Mouse (Mus musculus): Measurements from ENCODE around the gene Zfp446. TPM values are rescaled to one million over a fixed set of nuclear protein-coding genes. Genes with fewer than 3 reads are reported as not detected.
A peak's percentile ranks its signal among the peaks of the same experiment; 100 is the strongest.

Zfp446 gene
- polyA plus RNA-seq, 1 experiment from 2014 or later, result 16.4 TPM

GRCm38 (mm10) chr7:13032541-13032940 is 54.9 kb downstream of the Zfp446 start:
- Histone ChIP-seq H3K9me3 (no peaks in the 10 kb centered on the region), H3K27ac (no peak overlapping the region), H3K4me2 (no peak overlapping the region), H3K27me3 (replicated peaks) (no peaks in the 10 kb centered on the region), H3K4me1 (peaks cover 42% of the 10 kb centered on the region), H3K36me3 (replicated peaks) (peaks cover 65% of the 10 kb centered on the region), H3K4me3 (no peak overlapping the region), H3K9ac (no peak overlapping the region)
- no peak for ATAC-seq (replicated peaks)
- 87% methylated on average over 7 of the region's 7 CpGs for WGBS

GRCm38 (mm10) chr7:13033451-13034147 is 56.0 kb downstream of the Zfp446 start:
- Histone ChIP-seq H3K9ac (peak overlapping the region; percentile 85), H3K4me3 (peak overlapping the region; percentile 62), H3K27me3 (replicated peaks) (no peaks in the 10 kb centered on the region), H3K27ac (peak overlapping the region; percentile 95), H3K4me2 (peak overlapping the region; percentile 73), H3K4me1 (peaks cover 43% of the 10 kb centered on the region), H3K36me3 (replicated peaks) (peaks cover 55% of the 10 kb centered on the region), H3K9me3 (no peaks in the 10 kb centered on the region)
- 47% methylated on average over 13 of the region's 13 CpGs for WGBS
- no peak for ATAC-seq (replicated peaks)

GRCm38 (mm10) chr7:13034148-13034977 is 56.7 kb downstream of the Zfp446 start, which contains the start of gene Chmp2a:
Gene Chmp2a (minus strand): TSS chr7:13034807.
- peak; percentile 81 for ATAC-seq (replicated peaks)
- Histone ChIP-seq H3K27me3 (replicated peaks) (no peaks in the 10 kb centered on the region), H3K9me3 (no peaks in the 10 kb centered on the region), H3K27ac (peak within 1 kb of the TSS; percentile 95), H3K4me3 (peak within 1 kb of the TSS; percentile 62), H3K4me1 (peaks cover 51% of the 10 kb centered on the region), H3K9ac (peak within 1 kb of the TSS; percentile 85), H3K36me3 (replicated peaks) (peaks cover 47% of the 10 kb centered on the region), H3K4me2 (peak within 1 kb of the TSS; percentile 73)
- under 1% methylated on average over 45 of the region's 45 CpGs for WGBS

Other genes with a start within 250 kb of the Zfp446 start
- gene Vmn2r56, start 242.8 kb upstream of the Zfp446 start, polyA plus RNA-seq (2015; fragmentation: Nextera tagmentation; extraction: Ambion mirVana), result not detected in 2 replicates
- 35.3 and 35.4 TPM in 2 replicates for gene Zscan18, start 174.2 kb upstream of the Zfp446 start, polyA plus RNA-seq (2015; fragmentation: Nextera tagmentation; extraction: Ambion mirVana)
- 35.2 and 36.0 TPM in 2 replicates for gene Zfp329, start 159.0 kb upstream of the Zfp446 start, polyA plus RNA-seq (2015; fragmentation: Nextera tagmentation; extraction: Ambion mirVana)
- gene Zfp110, start 143.1 kb upstream of the Zfp446 start, polyA plus RNA-seq (2015; fragmentation: Nextera tagmentation; extraction: Ambion mirVana), result 28.3 and 30.8 TPM in 2 replicates
- gene Zfp128, start 96.7 kb upstream of the Zfp446 start, polyA plus RNA-seq (2015; fragmentation: Nextera tagmentation; extraction: Ambion mirVana), result 8.6 and 9.4 TPM in 2 replicates
- 11.8 and 12.8 TPM in 2 replicates for gene Zscan22, start 80.0 kb upstream of the Zfp446 start, polyA plus RNA-seq (2015; fragmentation: Nextera tagmentation; extraction: Ambion mirVana)
- gene Rps5, start 55.6 kb upstream of the Zfp446 start, polyA plus RNA-seq (2015; fragmentation: Nextera tagmentation; extraction: Ambion mirVana), result 567 and 593 TPM in 2 replicates
- gene Rnf225, start 50.4 kb upstream of the Zfp446 start, polyA plus RNA-seq (2015; fragmentation: Nextera tagmentation; extraction: Ambion mirVana), result 0.90 and 0.93 TPM in 2 replicates
- gene Zfp324, start 12.0 kb upstream of the Zfp446 start, polyA plus RNA-seq (2015; fragmentation: Nextera tagmentation; extraction: Ambion mirVana), result 17.1 and 17.7 TPM in 2 replicates
- gene Slc27a5, start 20.3 kb downstream of the Zfp446 start, polyA plus RNA-seq (2015; fragmentation: Nextera tagmentation; extraction: Ambion mirVana), result 0.38 and 0.65 TPM in 2 replicates
- 229 and 258 TPM in 2 replicates for gene Trim28, start 21.3 kb downstream of the Zfp446 start, polyA plus RNA-seq (2015; fragmentation: Nextera tagmentation; extraction: Ambion mirVana)
- 45.9 and 46.7 TPM in 2 replicates for gene Zbtb45, start 32.2 kb downstream of the Zfp446 start, polyA plus RNA-seq (2015; fragmentation: Nextera tagmentation; extraction: Ambion mirVana)
- gene Chmp2a, start 57.0 kb downstream of the Zfp446 start, polyA plus RNA-seq (2015; fragmentation: Nextera tagmentation; extraction: Ambion mirVana), result 188 TPM in 2 replicates
- 141 and 162 TPM in 2 replicates for gene Ube2m, start 60.4 kb downstream of the Zfp446 start, polyA plus RNA-seq (2015; fragmentation: Nextera tagmentation; extraction: Ambion mirVana)
- 10.7 and 11.4 TPM in 2 replicates for gene Mzf1, start 76.9 kb downstream of the Zfp446 start, polyA plus RNA-seq (2015; fragmentation: Nextera tagmentation; extraction: Ambion mirVana)
- gene Vmn1r85, start 117.3 kb downstream of the Zfp446 start, polyA plus RNA-seq (2015; fragmentation: Nextera tagmentation; extraction: Ambion mirVana), result 0.13 and 0.19 TPM in 2 replicates
- gene Vmn1r86, start 142.1 kb downstream of the Zfp446 start, polyA plus RNA-seq (2015; fragmentation: Nextera tagmentation; extraction: Ambion mirVana), result not detected in 2 replicates
- not detected in 2 replicates for gene Vmn1r87, start 162.3 kb downstream of the Zfp446 start, polyA plus RNA-seq (2015; fragmentation: Nextera tagmentation; extraction: Ambion mirVana)
- gene Vmn1r88, start 181.7 kb downstream of the Zfp446 start, polyA plus RNA-seq (2015; fragmentation: Nextera tagmentation; extraction: Ambion mirVana), result not detected in 2 replicates
- not detected in 2 replicates for gene Vmn1r89, start 235.2 kb downstream of the Zfp446 start, polyA plus RNA-seq (2015; fragmentation: Nextera tagmentation; extraction: Ambion mirVana)